Mouse (Mus musculus): ENCODE measurements at regions not wholly inside any gene's neighbourhood (a gene's known extent, or its start where the extent isn't known, plus 50 kb on each side); places are given as distances from the start of the nearest gene placed in this dataset.
"Not testable (repeated sequence)": the region's sequence is repeated elsewhere in the genome, so short reads cannot be mapped to it uniquely, and the experiment has no call there.

- DNase-seq (ENCODE audit: low spot score), result no peak
Measured at GRCm38 (mm10) chr10:70866737-70867136, 211.0 kb upstream of the Phyhipl start.

GRCm38 (mm10) chr10:70864650-70865049 lies 208.9 kb upstream of the Phyhipl start:
- DNase-seq (ENCODE audit: low spot score), result no peak

GRCm38 (mm10) chr10:70862022-70862335 lies 206.2 kb upstream of the Phyhipl start:
- DNase-seq (ENCODE audit: low spot score), result no peak

- DNase-seq (ENCODE audit: low spot score), result no peak
Measured at GRCm38 (mm10) chr10:70861131-70862021, 205.6 kb upstream of the Phyhipl start.

- no peak for DNase-seq (ENCODE audit: low spot score)
Measured at GRCm38 (mm10) chr10:70857155-70857820, 201.5 kb upstream of the Phyhipl start.

DNA sequence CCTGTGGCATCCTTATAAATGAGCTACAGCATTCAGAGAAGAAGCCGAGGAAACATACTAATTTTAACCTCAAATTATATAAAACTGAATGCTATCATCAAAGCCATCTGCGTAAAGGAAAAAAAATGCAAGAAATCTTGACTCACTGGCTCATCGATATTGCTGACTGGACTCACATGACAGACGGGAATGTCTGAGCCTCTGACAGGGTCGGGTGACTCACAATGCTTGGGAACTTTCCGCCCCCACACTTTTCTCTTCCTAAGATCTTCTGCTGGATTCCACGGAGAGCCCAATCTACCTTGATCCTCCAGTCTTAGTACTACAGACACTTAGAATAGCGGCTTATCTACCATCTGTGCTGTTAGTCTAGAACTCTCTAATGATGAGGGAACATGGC lies 200.2 kb upstream of the Phyhipl start:
- no peak for DNase-seq (ENCODE audit: low spot score)

DNA sequence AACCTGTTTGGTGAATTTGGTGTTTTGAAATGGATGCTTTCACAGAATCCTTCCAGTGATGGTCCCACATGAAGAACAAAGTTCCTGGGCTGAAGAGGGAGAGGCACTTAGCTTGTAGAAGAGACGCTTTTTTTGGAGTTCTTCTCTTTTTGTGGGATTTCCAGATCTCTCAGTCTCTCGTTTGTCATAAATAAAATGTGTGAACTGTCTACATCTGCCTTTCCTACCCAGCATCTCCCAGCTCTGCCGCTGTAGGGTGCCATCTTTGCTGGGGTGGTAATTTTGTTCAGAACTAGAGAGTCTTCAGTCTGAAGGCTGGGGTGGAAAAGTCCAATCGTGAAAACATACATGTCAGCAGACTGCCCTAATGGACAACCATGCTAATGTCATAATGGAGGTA lies 197.8 kb upstream of the Phyhipl start:
- DNase-seq (ENCODE audit: low spot score), result no peak

DNA sequence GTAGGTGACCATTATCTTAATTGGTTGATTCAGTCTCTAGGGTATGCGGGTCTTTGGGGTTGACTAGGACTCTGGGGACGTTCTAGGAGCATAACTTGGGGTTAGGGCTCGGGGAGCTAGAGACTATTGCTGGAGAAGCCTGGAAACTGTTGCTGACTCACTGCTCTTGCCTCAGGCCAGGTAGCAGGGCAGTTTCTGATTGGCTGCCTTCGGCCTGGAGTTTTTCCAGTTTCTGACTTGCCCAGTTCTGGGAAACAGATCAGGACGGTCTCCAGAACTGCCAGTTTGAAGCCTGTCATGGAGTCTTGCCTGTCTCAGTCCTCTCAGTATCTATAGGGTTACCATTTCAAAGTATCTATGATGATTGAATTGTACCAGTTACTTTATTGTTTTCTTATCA lies 192.4 kb upstream of the Phyhipl start:
- no peak for DNase-seq (ENCODE audit: low spot score)

DNA sequence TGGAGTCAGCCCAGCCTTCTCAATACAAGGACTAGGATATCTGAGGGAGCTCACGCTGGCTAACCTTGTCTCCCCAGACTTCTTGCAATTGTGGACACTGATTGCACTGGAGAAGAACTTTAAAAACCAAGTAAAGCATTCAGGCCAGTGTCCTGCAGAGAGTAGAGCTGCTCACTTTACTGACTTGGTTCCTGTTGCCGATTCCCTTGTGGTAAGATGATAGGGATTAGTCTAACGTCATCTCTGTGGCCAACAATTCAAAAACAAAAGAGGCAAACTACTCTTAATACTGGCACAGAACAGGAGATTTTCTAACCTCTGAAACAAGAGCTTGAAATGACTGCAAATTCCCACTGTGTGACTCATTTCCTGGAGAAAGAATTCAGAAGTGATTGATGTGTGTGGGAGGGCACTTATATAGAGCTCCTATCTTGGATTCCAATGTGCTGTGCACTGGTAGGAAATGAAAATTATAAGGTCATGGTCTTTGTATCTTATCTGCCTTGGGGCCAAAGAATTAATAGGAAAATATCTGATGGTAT lies 191.6 kb upstream of the Phyhipl start:
- DNase-seq (ENCODE audit: low spot score), result no peak

DNA sequence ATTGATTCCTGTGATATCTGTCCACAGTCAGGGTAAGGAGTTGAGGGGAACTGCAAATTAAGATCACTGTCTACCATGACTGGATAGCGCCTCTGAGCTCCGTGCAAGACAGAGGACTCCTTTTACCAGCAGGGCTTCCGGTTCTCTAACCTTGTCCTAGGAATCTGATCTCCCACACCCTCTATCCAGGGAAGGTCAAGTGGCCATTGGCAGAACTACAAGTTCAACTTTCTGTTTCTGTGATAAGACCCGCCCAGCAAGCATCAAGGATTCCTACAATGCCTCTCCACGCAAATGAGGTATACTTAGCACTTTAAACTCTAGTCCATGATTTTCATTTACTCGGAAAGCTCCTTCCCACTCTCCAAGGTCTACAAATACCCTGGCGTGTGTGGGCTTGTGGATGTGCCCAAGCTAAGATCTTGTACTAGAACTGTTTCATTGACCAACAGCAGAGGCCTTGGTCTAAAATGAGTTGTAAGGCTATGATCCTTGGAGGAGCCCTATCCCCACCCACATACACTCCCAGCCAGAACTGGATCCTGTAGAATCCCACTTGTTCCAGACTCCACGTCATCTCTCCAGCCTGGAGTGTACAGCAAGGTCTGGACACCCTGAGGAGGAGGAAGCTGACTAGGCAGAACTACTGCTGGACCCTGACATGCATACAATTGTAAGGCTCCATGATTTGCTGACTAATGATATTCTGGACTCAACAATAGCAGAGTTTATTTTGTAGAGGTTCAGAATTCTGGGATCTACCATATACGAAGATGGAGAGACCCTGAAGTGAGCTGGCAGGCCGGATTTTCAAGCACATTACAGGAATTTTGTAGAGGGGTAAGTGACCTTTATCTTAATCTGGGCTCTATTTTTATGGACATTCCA lies 190.8 kb upstream of the Phyhipl start:
- no peak for DNase-seq (ENCODE audit: low spot score)

DNA sequence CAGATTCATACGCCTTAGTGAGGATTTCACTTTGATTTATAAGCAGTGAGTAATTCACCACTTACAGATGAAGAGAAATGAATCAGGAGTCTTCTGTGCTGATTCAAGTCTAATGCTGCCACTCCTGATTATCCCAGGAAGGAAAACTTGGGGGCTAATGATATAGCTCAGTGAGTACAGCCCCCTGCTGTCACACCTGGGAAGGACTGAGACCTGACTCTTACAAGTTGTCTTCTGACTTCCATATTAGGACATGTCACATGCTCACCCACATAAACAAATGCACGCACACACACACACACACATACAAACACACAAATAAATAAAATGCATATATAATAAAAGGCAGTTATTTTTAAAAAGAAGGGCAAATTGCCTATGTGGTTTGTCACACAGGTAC lies 188.1 kb upstream of the Phyhipl start:
- no peak for DNase-seq (ENCODE audit: low spot score)

- DNase-seq (ENCODE audit: low spot score), result no peak
Measured at GRCm38 (mm10) chr10:70842176-70842838, 186.5 kb upstream of the Phyhipl start.

DNA sequence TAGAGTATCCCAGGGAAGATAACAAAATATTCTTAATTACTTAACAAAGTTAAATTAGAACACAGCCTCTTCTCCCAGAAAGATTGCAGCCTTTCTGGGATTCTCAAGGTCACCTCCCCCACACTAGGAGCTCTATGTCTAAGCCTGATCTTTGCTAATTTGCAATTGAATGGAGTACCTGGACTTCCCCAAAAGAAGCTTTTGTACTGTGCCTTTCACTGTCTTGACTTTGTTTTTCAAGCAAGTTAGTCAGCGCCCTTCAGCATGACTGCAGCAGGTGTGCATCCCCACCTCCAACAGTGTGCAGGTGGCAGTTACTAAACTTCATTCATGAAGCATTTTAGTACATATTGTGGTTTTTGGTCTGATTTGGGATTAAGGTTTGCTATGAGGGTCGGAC lies 185.4 kb upstream of the Phyhipl start:
- not testable (repeated sequence) for DNase-seq (ENCODE audit: low spot score)

- DNase-seq (ENCODE audit: low spot score), result no peak
Measured at GRCm38 (mm10) chr10:70838147-70838546, 182.4 kb upstream of the Phyhipl start.

- DNase-seq (ENCODE audit: low spot score), result no peak
Measured at GRCm38 (mm10) chr10:70837326-70837725, 181.6 kb upstream of the Phyhipl start.

GRCm38 (mm10) chr10:70832616-70833015 lies 176.9 kb upstream of the Phyhipl start:
- DNase-seq (ENCODE audit: low spot score), result no peak

GRCm38 (mm10) chr10:70828217-70828616 lies 172.5 kb upstream of the Phyhipl start:
- DNase-seq (ENCODE audit: low spot score), result no peak

DNA sequence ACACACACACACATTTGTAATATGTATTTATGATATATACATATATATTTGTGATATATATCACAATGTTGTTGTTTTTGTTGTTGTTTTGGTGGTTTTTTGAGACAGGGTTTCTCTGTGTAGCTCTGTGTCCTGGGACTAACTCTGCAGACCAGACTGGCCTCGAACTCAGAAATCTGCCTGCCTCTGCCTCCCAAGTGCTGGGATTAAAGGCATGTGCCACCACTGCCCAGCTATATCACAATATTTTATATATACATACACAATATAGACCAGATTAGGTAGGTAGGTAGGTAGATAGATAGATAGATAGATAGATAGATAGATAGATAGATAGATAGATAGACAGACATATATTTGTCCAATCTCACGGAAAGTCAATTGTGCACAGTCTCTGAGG lies 171.8 kb upstream of the Phyhipl start:
- DNase-seq (ENCODE audit: low spot score), result not testable (repeated sequence)

DNA sequence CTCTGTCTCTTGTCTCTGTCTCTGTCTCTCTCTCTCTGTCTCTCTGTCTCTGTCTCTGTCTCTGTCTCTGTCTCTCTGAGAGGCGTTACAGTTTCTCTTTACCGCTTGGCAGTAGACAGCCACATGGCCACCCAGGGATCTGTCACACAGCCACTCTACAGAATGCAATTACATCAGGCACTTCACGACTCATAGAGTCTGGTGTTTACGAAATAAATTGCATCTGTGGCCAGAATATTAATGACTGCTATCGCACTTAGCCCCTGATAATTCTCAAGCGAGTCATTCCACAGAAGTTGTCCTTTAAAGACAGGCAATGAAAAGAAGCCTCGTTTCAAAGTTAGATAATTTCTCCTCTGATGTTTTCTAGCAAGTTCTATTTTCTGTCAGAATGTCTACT lies 170.9 kb upstream of the Phyhipl start:
- DNase-seq (ENCODE audit: low spot score), result no peak

DNA sequence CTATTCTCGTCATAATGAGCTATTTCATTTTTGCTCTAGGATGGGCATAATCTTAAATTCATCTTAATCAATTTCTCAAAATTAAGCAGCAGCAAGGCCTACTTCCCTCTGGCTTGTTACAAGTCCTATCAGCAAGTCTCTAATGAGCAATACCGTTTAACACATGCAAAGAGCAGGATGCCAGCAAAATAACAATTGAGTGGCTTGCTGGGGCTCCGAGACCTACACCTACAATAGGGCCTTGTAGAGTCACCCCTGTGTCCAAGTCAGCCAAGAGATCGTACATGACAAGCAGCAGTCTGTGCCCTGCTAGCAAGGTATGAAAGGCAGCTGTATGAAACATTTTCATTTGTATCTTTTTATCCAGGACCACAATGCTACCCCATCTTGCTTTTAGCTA lies 169.7 kb upstream of the Phyhipl start:
- no peak for DNase-seq (ENCODE audit: low spot score)

DNA sequence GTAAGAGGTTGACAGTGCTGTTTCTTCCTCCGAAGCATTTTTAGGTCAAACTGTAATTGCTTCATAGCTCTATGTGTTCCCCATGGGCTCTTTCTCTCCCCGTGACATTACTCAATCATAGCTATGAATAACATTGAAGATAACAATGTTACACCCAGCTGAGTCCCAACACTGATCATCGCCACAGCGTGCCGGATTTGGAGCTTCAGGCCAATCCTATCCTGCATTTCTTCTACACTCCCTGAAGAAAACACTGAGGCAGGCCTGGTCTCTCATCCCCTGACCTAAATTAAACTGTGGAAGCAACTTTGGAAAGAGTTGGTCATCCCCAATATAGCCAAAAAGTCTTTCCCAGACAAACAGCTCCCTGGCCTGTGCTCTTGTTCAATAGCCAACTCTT lies 168.7 kb upstream of the Phyhipl start:
- no peak for DNase-seq (ENCODE audit: low spot score)

DNA sequence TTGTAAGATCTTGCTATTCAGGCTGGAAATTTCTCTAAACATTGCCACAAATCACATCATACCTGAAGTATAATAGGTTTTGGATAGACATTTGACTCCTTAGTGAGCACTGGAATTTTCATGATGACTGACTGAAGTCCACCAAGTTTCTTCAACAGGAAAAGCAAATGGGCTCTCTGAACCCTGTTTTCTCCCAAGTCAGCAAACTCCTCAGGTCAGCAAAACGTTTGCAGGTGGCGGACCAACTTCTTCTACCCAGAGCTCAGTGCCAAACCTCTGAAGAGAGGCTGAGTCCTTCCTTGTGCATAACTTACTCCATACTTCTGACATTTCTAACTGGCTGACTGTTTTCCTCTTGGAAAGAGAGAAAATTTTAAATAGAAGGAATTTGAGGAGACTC lies 164.2 kb upstream of the Phyhipl start:
- DNase-seq (ENCODE audit: low spot score), result no peak
